ENCODE assay signal across 8 mouse cellular contexts in the genomic region with DNA sequence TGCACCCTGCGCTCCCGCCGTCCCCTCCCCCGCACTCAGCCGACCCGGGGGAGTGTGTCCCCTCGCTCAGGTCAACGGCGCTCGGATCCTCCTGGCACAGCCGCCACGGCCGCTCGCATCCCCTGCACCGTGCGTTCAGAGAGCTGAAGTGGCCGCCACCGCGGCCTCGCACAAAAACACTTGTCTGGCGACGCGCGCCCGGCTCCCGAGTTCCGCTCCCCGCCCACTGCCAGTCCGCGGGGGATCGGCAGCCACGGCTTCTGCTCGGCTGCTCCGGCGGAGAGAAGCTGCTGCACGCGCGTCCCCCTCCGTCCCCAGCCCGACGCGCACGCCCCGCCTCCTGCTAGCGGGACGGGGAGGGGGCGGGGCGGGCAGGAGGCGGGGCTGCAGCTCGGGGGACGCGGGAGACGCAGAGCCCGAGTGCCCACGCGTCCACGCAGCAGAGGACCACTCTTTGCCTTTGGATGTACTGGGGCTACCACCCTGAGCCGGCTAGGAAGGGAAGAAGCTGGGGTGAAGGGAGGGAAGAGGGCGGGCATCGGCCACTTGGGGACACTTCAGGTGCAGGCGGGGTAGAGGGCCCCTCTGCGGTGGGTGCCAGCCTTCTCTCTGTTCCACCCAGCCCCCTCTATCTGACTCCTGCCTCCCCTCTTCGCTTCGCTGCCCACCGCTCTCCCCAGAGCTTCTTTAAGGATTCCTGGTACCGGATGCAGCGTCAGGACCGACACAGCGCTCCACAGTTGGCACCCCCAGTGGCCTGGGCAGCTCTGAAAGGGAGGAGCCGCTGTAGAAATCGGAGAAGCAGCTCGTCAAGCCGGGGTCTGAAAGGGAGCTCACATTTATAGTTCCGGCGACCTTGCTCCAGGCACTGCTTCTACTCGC. TPM values are rescaled to one million over a fixed set of nuclear protein-coding genes. Genes with fewer than 3 reads are reported as not detected.
A peak's percentile ranks its signal among the peaks of the same experiment; 100 is the strongest.
DNase-seq lines count a peak whose midpoint lies in the region; ATAC-seq lines count a peak whose summit lies in the region.

A gene (minus strand): TSS at position 291 of the 882 bp plus-strand sequence.

- H3K27ac ChIP-seq in hindbrain, embryonic 11.5 days (ENCODE audit: low read depth, low read length), result peak within 1 kb of the TSS; percentile 97
- peak within 1 kb of the TSS; percentile 74 for H3K27ac ChIP-seq in lung, embryonic 16.5 days (ENCODE audit: low read length)

- DNase-seq in NIH3T3 (ENCODE audit: low read depth), result peak; percentile 86
- DNase-seq in cerebellum, adult 9-10 months, result peak; percentile 90
- DNase-seq in frontal cortex, postnatal 10 days (ENCODE audit: low spot score in 2 of 2), result peak; percentile 81 to 82
- peak; percentile 90 for DNase-seq in hindbrain, embryonic 11.5 days (ENCODE audit: low spot score)
- DNase-seq in layer of hippocampus, postnatal 14 days (ENCODE audit: low spot score in 2 of 2), result peak; percentile 71 to 84
- DNase-seq in ovary, postnatal 14 days (ENCODE audit: low spot score), result peak; percentile 30
- DNase-seq in thymus, postnatal 36 days, result peak; percentile 50 to 64

- ATAC-seq in hindbrain, embryonic 11.5 days (ENCODE audit: low FRiP score), result peak; percentile 83
- peak; percentile 84 for ATAC-seq in lung, embryonic 16.5 days (ENCODE audit: low read depth)

- peak within 1 kb of the TSS; percentile 91 for H3K4me2 ChIP-seq in hindbrain, embryonic 11.5 days (replicated peaks; ENCODE audit: low read depth, low read length)
- H3K4me2 ChIP-seq in lung, embryonic 16.5 days (ENCODE audit: low read depth, low read length), result peak within 1 kb of the TSS; percentile 76

- H3K27me3 ChIP-seq in hindbrain, embryonic 11.5 days (ENCODE audit: control insufficient read depth, insufficient read depth, low read length), result no peaks in the 10 kb centered on the region
- H3K27me3 ChIP-seq in lung, embryonic 16.5 days (ENCODE audit: control insufficient read depth, insufficient read depth, low read depth, low read length), result peaks cover 4% of the 10 kb centered on the region; the same call in 1 of the 2 replicates

- H3K9me3 ChIP-seq in hindbrain, embryonic 11.5 days (ENCODE audit: control insufficient read depth, low read length), result no peaks in the 10 kb centered on the region
- no peaks in the 10 kb centered on the region for H3K9me3 ChIP-seq in lung, embryonic 16.5 days (ENCODE audit: control insufficient read depth, low read length)

- peaks cover 15% of the 10 kb centered on the region for H3K4me1 ChIP-seq in hindbrain, embryonic 11.5 days (replicated peaks; ENCODE audit: control insufficient read depth, insufficient read depth, low read length)
- peaks cover 23% of the 10 kb centered on the region for H3K4me1 ChIP-seq in lung, embryonic 16.5 days (replicated peaks; ENCODE audit: control insufficient read depth, insufficient read depth, low read length)

- peak within 1 kb of the TSS; percentile 98 for H3K9ac ChIP-seq in hindbrain, embryonic 11.5 days (ENCODE audit: low read depth, low read length)
- H3K9ac ChIP-seq in lung, embryonic 16.5 days (ENCODE audit: low read length), result peak within 1 kb of the TSS; percentile 74

- 1% methylated on average over 57 of the region's 76 CpGs for WGBS in hindbrain, embryonic 11.5 days
- WGBS in lung, embryonic 16.5 days, result under 1% methylated on average over 49 of the region's 76 CpGs

- H3K4me3 ChIP-seq in hindbrain, embryonic 11.5 days (ENCODE audit: low read depth, low read length), result peak within 1 kb of the TSS; percentile 98
- H3K4me3 ChIP-seq in lung, embryonic 16.5 days (ENCODE audit: low read length), result peak within 1 kb of the TSS; percentile 58

- H3K36me3 ChIP-seq in hindbrain, embryonic 11.5 days (ENCODE audit: control insufficient read depth, insufficient read depth, low read length), result no peaks in the 10 kb centered on the region
- H3K36me3 ChIP-seq in lung, embryonic 16.5 days (ENCODE audit: control insufficient read depth, insufficient read depth, low read length), result no peaks in the 10 kb centered on the region

RNA-seq across cellular contexts. Expression of the gene that starts here (rescaled TPM):
- polyA plus RNA-seq in hindbrain, embryonic 11.5 days (2014; fragmentation: Nextera tagmentation; extraction: Ambion mirVana), result 47.9 and 59.8 TPM in 2 replicates
- 10 to 100 TPM; 25.8 to 26.0 TPM for total RNA-seq in layer of hippocampus, postnatal 14 days (2021)
- 8.9 and 9.5 TPM in 2 replicates for polyA plus RNA-seq in lung, embryonic 16.5 days (2015; fragmentation: Nextera tagmentation; extraction: Ambion mirVana)

Comparison
In these comparisons a context has a peak if more than half of its experiments do, and no peak if none do; other contexts are left out.
1. Peak in every context shown above with its lines: DNase-seq, ATAC-seq, H3K4me3 ChIP-seq and H3K27ac ChIP-seq.
2. DNase-seq: peak in every context shown above with its lines; median percentile 90 in cerebellum, adult 9-10 months; 90 in hindbrain, embryonic 11.5 days; 86 in NIH3T3; 82 in frontal cortex, postnatal 10 days; 78 in layer of hippocampus, postnatal 14 days; 57 in thymus, postnatal 36 days; 30 in ovary, postnatal 14 days.